12 mouse cellular contexts compared by ENCODE assay signal in the genomic region with DNA sequence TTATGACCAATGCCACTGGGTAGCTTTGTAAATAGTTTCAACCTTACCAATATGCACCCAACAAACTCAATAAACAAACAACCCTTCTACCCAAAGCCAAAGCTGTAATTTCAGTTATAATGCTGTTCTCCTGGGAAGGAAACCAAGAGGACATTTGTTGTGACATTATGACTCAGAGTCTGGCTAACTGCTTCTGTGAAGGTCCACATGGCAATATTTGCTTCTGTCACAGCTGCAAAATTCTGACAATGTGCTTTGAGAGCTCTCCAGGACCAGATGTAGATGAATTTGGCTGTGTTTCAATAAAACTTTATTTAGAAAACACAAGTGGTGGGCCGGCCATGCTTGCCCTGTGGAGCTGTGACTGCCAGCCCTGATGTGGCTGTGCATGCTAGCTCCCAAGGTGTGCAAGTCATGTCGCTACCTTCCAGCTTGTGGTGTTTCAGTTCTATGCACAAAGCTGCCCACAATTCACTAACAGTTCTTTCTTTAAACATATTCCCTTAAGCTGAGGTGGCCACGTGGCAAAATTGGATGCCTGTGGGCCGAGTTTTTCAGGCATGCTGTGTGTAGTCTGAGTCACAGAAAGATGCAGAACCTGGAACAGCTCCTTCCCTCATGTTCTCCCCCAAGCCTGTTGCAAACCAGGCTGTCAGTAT. TPM values are rescaled to one million over a fixed set of nuclear protein-coding genes. Genes with fewer than 3 reads are reported as not detected.
A peak's percentile ranks its signal among the peaks of the same experiment; 100 is the strongest.
DNase-seq lines count a peak whose midpoint lies in the region; ATAC-seq and TF ChIP-seq lines count a peak whose summit lies in the region.
"Had no signal": no experiment of that assay in that cellular context is flagged by ENCODE, and none has a peak within 500 bp of the region (broad histone marks: within the 10 kb centered on the region; RNA-seq: fewer than 3 reads in every experiment).

No protein-coding gene starts in this region.

- peak; percentile 20 for DNase-seq in gastrocnemius, postnatal 25 days
- DNase-seq in gastrocnemius, adult 8-10 months (ENCODE audit: low spot score in 2 of 2) = no peak
- DNase-seq in Patski (ENCODE audit: low read depth, low spot score) = peak; percentile 4
- peak; percentile 11 to 25 for DNase-seq in heart, postnatal 14 days
- DNase-seq in lung, embryonic 14.5 days = peak; percentile 13
- no peak for DNase-seq in spleen, adult 12 weeks (ENCODE audit: low spot score)
- no peak for DNase-seq in ovary, postnatal 14 days (ENCODE audit: low spot score)
- no peak for DNase-seq in embryonic facial prominence, embryonic 10.5 days (ENCODE audit: low spot score)
- DNase-seq: kidney, adult 8-10 months; liver, embryonic 13.5 days had no signal

- CTCF ChIA-PET in Patski (lab: Charles Lee) = no interaction called here

- in situ Hi-C loops in Patski (cut with MboI; ENCODE audit: low pct_unique_long_range_greater_than_20kb) = no loop called here

- H3K36me3 ChIP-seq in lung, embryonic 14.5 days (ENCODE audit: insufficient read depth) = no peaks in the 10 kb centered on the region
- H3K36me3 ChIP-seq in embryonic facial prominence, embryonic 10.5 days (replicated peaks) = no peaks in the 10 kb centered on the region
- H3K36me3 ChIP-seq: liver, embryonic 13.5 days; neural tube, embryonic 12.5 days had no signal

- no peaks in the 10 kb centered on the region for H3K9me3 ChIP-seq in lung, embryonic 14.5 days (ENCODE audit: low read depth, low read length)
- 0 out of 2 replicates have a peak, but pooled peaks cover 2% of the 10 kb centered on the region for H3K9me3 ChIP-seq in embryonic facial prominence, embryonic 10.5 days
- H3K9me3 ChIP-seq: liver, embryonic 13.5 days; neural tube, embryonic 12.5 days had no signal

- intact Hi-C loops in heart, postnatal 14 days (cut with DNase I) = no loop called here

- no peak overlapping the region for H3K4me2 ChIP-seq in lung, embryonic 14.5 days
- H3K4me2 ChIP-seq: liver, embryonic 13.5 days; neural tube, embryonic 12.5 days had no signal

- POLR2A ChIA-PET in Patski (lab: Charles Lee) = no interaction called here

- no peak for ATAC-seq in Patski
- no peak for ATAC-seq in lung, embryonic 14.5 days (ENCODE audit: insufficient read depth)

- H3K9ac ChIP-seq in lung, embryonic 14.5 days = no peak overlapping the region
- H3K9ac ChIP-seq: liver, embryonic 13.5 days; neural tube, embryonic 12.5 days had no signal

- H3K27me3 ChIP-seq in Patski = peaks cover 3% of the 10 kb centered on the region
- H3K27me3 ChIP-seq in lung, embryonic 14.5 days (ENCODE audit: insufficient read depth, low read length) = no peaks in the 10 kb centered on the region
- no peaks in the 10 kb centered on the region for H3K27me3 ChIP-seq in embryonic facial prominence, embryonic 10.5 days (replicated peaks; ENCODE audit: low read depth, poor library complexity, severe bottlenecking)
- H3K27me3 ChIP-seq: liver, embryonic 13.5 days; neural tube, embryonic 12.5 days had no signal

- WGBS in lung, embryonic 14.5 days = 70% methylated on average over 4 of the region's 4 CpGs
- 86% methylated on average over 4 of the region's 4 CpGs for WGBS in embryonic facial prominence, embryonic 10.5 days

- H3K4me1 ChIP-seq in lung, embryonic 14.5 days (ENCODE audit: insufficient read depth) = no peaks in the 10 kb centered on the region
- peaks cover 3% of the 10 kb centered on the region for H3K4me1 ChIP-seq in embryonic facial prominence, embryonic 10.5 days
- H3K4me1 ChIP-seq: liver, embryonic 13.5 days; neural tube, embryonic 12.5 days had no signal

- no peak overlapping the region for H3K27ac ChIP-seq in lung, embryonic 14.5 days (ENCODE audit: low read depth)
- H3K27ac ChIP-seq in embryonic facial prominence, embryonic 10.5 days (replicated peaks) = no peak overlapping the region
- H3K27ac ChIP-seq: liver, embryonic 13.5 days; neural tube, embryonic 12.5 days; stomach, postnatal 0 days had no signal

- TF ChIP-seq CTCF in Patski (IDR thresholded peaks at IDR 0.05) = no peak
- TF ChIP-seq CTCF in lung, embryonic 14.5 days (IDR thresholded peaks at IDR 0.05; ENCODE audit: low read depth) = no peak

- H3K4me3 ChIP-seq in lung, embryonic 14.5 days (ENCODE audit: low read depth, low read length) = no peak overlapping the region
- no peak overlapping the region for H3K4me3 ChIP-seq in embryonic facial prominence, embryonic 10.5 days
- H3K4me3 ChIP-seq: liver, embryonic 13.5 days; neural tube, embryonic 12.5 days had no signal

RNA-seq across cellular contexts. Expression of gene Ccdc92, which starts 52.4 kb away (rescaled TPM):
- total RNA-seq in gastrocnemius, postnatal 25 days (2021) = under 1 TPM; 0.26 to 0.40 TPM
- total RNA-seq in gastrocnemius, adult 8-10 months (2022) = under 1 TPM; 0.24 to 0.51 (median 0.42) TPM
- polyA plus RNA-seq in Patski (2021) = 26.5 TPM
- 1 to 10 TPM; 1.1 TPM for total RNA-seq in heart, postnatal 14 days (2021)
- polyA plus RNA-seq in lung, embryonic 14.5 days (2014; fragmentation: Nextera tagmentation; extraction: Ambion mirVana) = 7.5 and 8.8 TPM in 2 replicates
- 12.1 and 13.8 TPM in 2 replicates for polyA plus RNA-seq in embryonic facial prominence, embryonic 10.5 days (2016; fragmentation: Nextera tagmentation; extraction: Ambion mirVana)

RNA-seq across cellular contexts. Expression of gene Zfp664, which starts 52.7 kb away (rescaled TPM):
- 10 to 100 TPM; 18.2 to 19.0 TPM for total RNA-seq in gastrocnemius, postnatal 25 days (2021)
- 10 to 100 TPM; 14.6 to 19.9 (median 16.3) TPM for total RNA-seq in gastrocnemius, adult 8-10 months (2022)
- 121 TPM for polyA plus RNA-seq in Patski (2021)
- 10 to 100 TPM; 48.1 to 50.7 TPM for total RNA-seq in heart, postnatal 14 days (2021)
- polyA plus RNA-seq in lung, embryonic 14.5 days (2014; fragmentation: Nextera tagmentation; extraction: Ambion mirVana) = 90.7 and 98.9 TPM in 2 replicates
- 162 and 171 TPM in 2 replicates for polyA plus RNA-seq in embryonic facial prominence, embryonic 10.5 days (2016; fragmentation: Nextera tagmentation; extraction: Ambion mirVana)

Comparison
In these comparisons a context has a peak if more than half of its experiments do, and no peak if none do; other contexts are left out.
1. DNase-seq: peak in gastrocnemius, postnatal 25 days (single experiment), Patski (single experiment), heart, postnatal 14 days (2 of 2) and lung, embryonic 14.5 days (single experiment); none in gastrocnemius, adult 8-10 months (0 of 2), spleen, adult 12 weeks (single experiment), ovary, postnatal 14 days (single experiment) and embryonic facial prominence, embryonic 10.5 days (single experiment).